Mouse (Mus musculus): ENCODE results near the gene Trim65. TPM values are rescaled to one million over a fixed set of nuclear protein-coding genes. Genes with fewer than 3 reads are reported as not detected.

The Trim65 gene
- total RNA-seq, 2 experiments from 2014 or later: 4.2 to 6.6 TPM

- TF ChIP-seq CTCF (IDR thresholded peaks at IDR 0.05): no peak
- intact Hi-C loops (cut with DNase I): no loop called here
- DNase-seq: peak; percentile 60
- peak overlapping the region; percentile 54; the same call in 1 of the 2 replicates for H3K27ac ChIP-seq
- peak overlapping the region; percentile 50 for H3K4me3 ChIP-seq
Observed at GRCm38 (mm10) chr11:116078221-116078620, 52.7 kb downstream of the Trim65 start.

- H3K27ac ChIP-seq: peak within 1 kb of the TSS; percentile 54; the same call in 1 of the 2 replicates
- peak within 1 kb of the TSS; percentile 50 for H3K4me3 ChIP-seq
- DNase-seq: peak; percentile 42
- intact Hi-C loops (cut with DNase I): no loop called here
- TF ChIP-seq CTCF (IDR thresholded peaks at IDR 0.05): no peak; the same call in 1 of the 2 replicates
Observed at GRCm38 (mm10) chr11:116077446-116078204, 53.3 kb downstream of the Trim65 start, which contains the start of gene Unc13d. TSS of gene Unc13d (minus strand) at chr11:116077961.

- intact Hi-C loops (cut with DNase I): no loop called here
- Histone ChIP-seq H3K27ac (no peak overlapping the region), H3K4me3 (no peak overlapping the region)
- peak; percentile 16 for DNase-seq
- no peak for TF ChIP-seq CTCF (IDR thresholded peaks at IDR 0.05)
Observed at GRCm38 (mm10) chr11:116076836-116077235, 54.1 kb downstream of the Trim65 start.

GRCm38 (mm10) chr11:116076266-116076540, 54.7 kb downstream of the Trim65 start:
- no peak overlapping the region for H3K27ac ChIP-seq
- H3K4me3 ChIP-seq: no peak overlapping the region
- peak; percentile 20 for DNase-seq
- no peak for TF ChIP-seq CTCF (IDR thresholded peaks at IDR 0.05)
- intact Hi-C loops (cut with DNase I): no loop called here

- no peak for TF ChIP-seq CTCF (IDR thresholded peaks at IDR 0.05)
- intact Hi-C loops (cut with DNase I): no loop called here
Observed at GRCm38 (mm10) chr11:116075539-116076265, 55.2 kb downstream of the Trim65 start.

GRCm38 (mm10) chr11:116074436-116074991, 56.4 kb downstream of the Trim65 start:
- Histone ChIP-seq H3K4me3 (no peak overlapping the region), H3K27ac (no peak overlapping the region)
- intact Hi-C loops (cut with DNase I): no loop called here
- TF ChIP-seq CTCF (IDR thresholded peaks at IDR 0.05): no peak
- peak; percentile 12 for DNase-seq

More at GRCm38 (mm10) chr11:116075539-116076265, 55.2 kb downstream of the Trim65 start:
- peak; percentile 17 for DNase-seq
- Histone ChIP-seq H3K27ac (no peak overlapping the region), H3K4me3 (no peak overlapping the region)

- DNase-seq: peak; percentile 11
Observed at GRCm38 (mm10) chr11:116072608-116073007, 58.3 kb downstream of the Trim65 start.

More at GRCm38 (mm10) chr11:116072608-116073007, 58.3 kb downstream of the Trim65 start:
- Histone ChIP-seq H3K27ac (no peak overlapping the region), H3K4me3 (no peak overlapping the region)
- intact Hi-C loops (cut with DNase I): no loop called here
- TF ChIP-seq CTCF (IDR thresholded peaks at IDR 0.05): no peak

Other genes with a start within 250 kb of the Trim65 start
- under 1 TPM; 0.23 to 0.89 TPM for gene Smim5, start 231.2 kb downstream of the Trim65 start, total RNA-seq (2021)
- not detected for gene Smim6, start 219.1 kb downstream of the Trim65 start, total RNA-seq (2021)
- gene Sap30bp, start 197.8 kb downstream of the Trim65 start, total RNA-seq (2021): 10 to 100 TPM; 12.1 to 13.4 TPM
- gene Recql5, start 197.7 kb downstream of the Trim65 start, total RNA-seq (2021): 1 to 10 TPM; 7.5 to 8.6 TPM
- gene Itgb4, start 156.4 kb downstream of the Trim65 start, total RNA-seq (2021): 1 to 10 TPM; 4.2 to 4.5 TPM
- 1 to 10 TPM; 3.0 to 3.8 TPM for gene Galk1, start 118.4 kb downstream of the Trim65 start, total RNA-seq (2021)
- gene H3f3b, start 103.2 kb downstream of the Trim65 start, total RNA-seq (2021): 10 to 100 TPM; 55.9 to 58.7 TPM
- gene Unk, start 100.8 kb downstream of the Trim65 start, total RNA-seq (2021): 1 to 10 TPM; 7.0 to 7.4 TPM
- gene Unc13d, start 53.2 kb downstream of the Trim65 start, total RNA-seq (2021): under 1 TPM; 0.13 to 0.50 TPM
- gene Wbp2, start 44.1 kb downstream of the Trim65 start, total RNA-seq (2021): 10 to 100 TPM; 77.2 to 81.8 TPM
- 10 to 100 TPM in 1 of 2 experiments, 1 to 10 TPM in 1; 6.0 to 12.2 TPM for gene Trim47, start 3.9 kb downstream of the Trim65 start, total RNA-seq (2021)
- 10 to 100 TPM; 47.5 to 61.5 TPM for gene Mrpl38, start 7.7 kb upstream of the Trim65 start, total RNA-seq (2021)
- gene Fbf1, start 37.0 kb upstream of the Trim65 start, total RNA-seq (2021): 10 to 100 TPM; 10.5 to 11.5 TPM
- 10 to 100 TPM; 14.3 to 17.1 TPM for gene Ten1, start 67.7 kb upstream of the Trim65 start, total RNA-seq (2021)
- gene Acox1, start 67.9 kb upstream of the Trim65 start, total RNA-seq (2021): 100 to 1,000 TPM in 1 of 2 experiments, 10 to 100 TPM in 1; 79.8 to 118 TPM
- gene Evpl, start 106.9 kb upstream of the Trim65 start, total RNA-seq (2021): under 1 TPM in 1 of 2 experiments, not detected in 1; 0.14 TPM
- 10 to 100 TPM; 87.7 to 89.2 TPM for gene Srp68, start 143.1 kb upstream of the Trim65 start, total RNA-seq (2021)
- under 1 TPM in 1 of 2 experiments, not detected in 1; 0.33 TPM for gene Galr2, start 149.8 kb upstream of the Trim65 start, total RNA-seq (2021)
- gene Exoc7, start 176.1 kb upstream of the Trim65 start, total RNA-seq (2021): 100 to 1,000 TPM in 1 of 2 experiments, 10 to 100 TPM in 1; 74.1 to 106 TPM
- under 1 TPM in 1 of 2 experiments, not detected in 1; 0.14 TPM for gene Foxj1, start 204.3 kb upstream of the Trim65 start, total RNA-seq (2021)